Mouse (Mus musculus): ENCODE measurements at regions not wholly inside any gene's neighbourhood (a gene's known extent, or its start where the extent isn't known, plus 50 kb on each side); places are given as distances from the start of the nearest gene placed in this dataset.

DNA sequence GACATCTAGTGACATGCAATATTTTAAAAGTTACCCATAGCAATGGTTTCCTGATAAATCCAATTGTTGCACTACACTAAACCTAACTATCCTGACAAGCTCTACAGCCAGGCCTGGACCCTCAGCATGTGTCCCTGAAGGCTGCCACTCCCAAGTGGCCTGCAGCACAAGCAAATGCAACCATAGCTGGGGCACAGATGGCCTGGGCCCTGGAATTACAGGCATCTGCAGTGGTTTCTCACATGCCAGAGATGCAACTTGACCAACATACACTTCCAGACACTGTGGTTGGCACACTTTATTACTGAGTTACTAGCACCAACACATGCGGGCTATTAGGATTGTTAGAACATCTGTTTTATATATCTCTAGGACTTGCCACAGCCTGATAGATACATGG lies 60.3 kb upstream of the Csrp2 start:
- Histone ChIP-seq H3K27me3 (ENCODE audit: insufficient read depth, low read length) (no peaks in the 10 kb centered on the region), H3K9me3 (ENCODE audit: low read length) (no peaks in the 10 kb centered on the region), H3K36me3 (ENCODE audit: insufficient read depth) (no peaks in the 10 kb centered on the region), H3K27ac (ENCODE audit: low read depth, low read length) (no peak overlapping the region), H3K4me1 (ENCODE audit: insufficient read depth) (no peaks in the 10 kb centered on the region), H3K4me3 (ENCODE audit: low read depth, low read length) (no peak overlapping the region), H3K9ac (no peak overlapping the region), H3K4me2 (ENCODE audit: low read depth) (no peak overlapping the region)
- WGBS = 97% methylated on average over 1 of the region's 1 CpGs
- DNase-seq (no peak), ATAC-seq (no peak)
- no peak for TF ChIP-seq CTCF (IDR thresholded peaks at IDR 0.05; ENCODE audit: low read depth)

Data from forebrain, postnatal 0 days (tissue).